Mouse (Mus musculus): ENCODE measurements around the gene Amdhd2. TPM values are rescaled to one million over a fixed set of nuclear protein-coding genes. Genes with fewer than 3 reads are reported as not detected.
"Not testable (repeated sequence)": the region's sequence is repeated elsewhere in the genome, so short reads cannot be mapped to it uniquely, and the experiment has no call there.

The Amdhd2 gene
- total RNA-seq, 1 experiment from 2014 or later = 45.5 TPM

DNA sequence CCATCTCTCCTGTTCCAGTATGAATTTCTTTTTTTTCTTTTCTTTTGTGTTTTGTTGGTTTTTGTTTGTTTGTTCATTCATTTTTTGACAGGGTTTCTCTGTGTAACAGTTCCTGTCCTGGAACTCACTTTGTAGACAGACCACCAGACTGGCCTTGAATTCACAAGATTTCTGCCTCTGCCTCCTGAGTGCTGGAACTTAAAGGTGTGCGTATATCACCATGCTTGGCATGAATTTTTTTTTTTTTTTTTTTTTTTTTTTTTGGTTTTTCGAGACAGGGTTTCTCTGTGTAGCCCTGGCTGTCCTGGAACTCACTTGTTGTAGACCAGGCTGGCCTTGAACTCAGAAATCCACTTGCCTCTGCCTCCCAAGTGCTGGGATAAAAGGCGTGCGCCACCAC is 34.3 kb downstream of the Amdhd2 start:
- ATAC-seq (ENCODE audit: extremely low read depth, insufficient number of reproducible peaks, low FRiP score, poor library complexity, severe bottlenecking) = not testable (repeated sequence)

DNA sequence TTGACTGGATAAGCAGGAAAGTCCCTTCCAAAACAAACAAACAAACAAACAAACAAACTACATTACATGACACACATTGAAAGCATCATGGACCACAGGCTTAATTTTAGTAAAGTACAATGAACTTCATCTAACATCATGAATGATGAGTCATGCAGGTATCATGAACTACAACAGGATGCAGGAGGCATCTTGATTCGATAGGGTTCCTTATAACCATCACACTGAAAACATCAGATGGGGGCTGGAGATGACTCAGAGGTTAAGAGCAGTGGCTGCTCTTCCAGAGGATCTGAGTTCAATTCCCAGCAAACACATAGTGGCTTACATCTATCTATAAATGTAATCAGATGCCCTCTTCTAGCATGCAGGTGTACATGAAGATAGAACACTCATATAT is 36.0 kb downstream of the Amdhd2 start:
- no peak for ATAC-seq (ENCODE audit: extremely low read depth, insufficient number of reproducible peaks, low FRiP score, poor library complexity, severe bottlenecking)

DNA sequence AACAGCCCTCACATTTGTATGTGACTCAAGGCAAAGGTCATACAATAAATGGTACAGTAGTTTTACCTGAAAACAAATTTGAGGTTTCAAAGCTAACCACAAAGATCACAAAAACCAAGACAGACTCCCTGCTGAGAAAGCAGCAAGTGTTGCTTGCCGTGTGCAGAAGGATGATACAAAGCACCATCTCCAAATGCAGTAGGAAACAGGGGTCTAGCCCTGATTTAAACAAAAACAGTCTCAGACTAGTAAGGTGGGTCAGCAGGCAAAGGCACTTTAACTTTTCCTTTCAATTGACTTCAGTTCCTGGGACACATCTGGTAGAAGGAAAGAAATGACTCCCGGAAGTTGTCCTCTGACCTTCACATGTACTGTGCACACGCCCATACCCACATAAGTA is 36.8 kb downstream of the Amdhd2 start:
- ATAC-seq (ENCODE audit: extremely low read depth, insufficient number of reproducible peaks, low FRiP score, poor library complexity, severe bottlenecking) = no peak

DNA sequence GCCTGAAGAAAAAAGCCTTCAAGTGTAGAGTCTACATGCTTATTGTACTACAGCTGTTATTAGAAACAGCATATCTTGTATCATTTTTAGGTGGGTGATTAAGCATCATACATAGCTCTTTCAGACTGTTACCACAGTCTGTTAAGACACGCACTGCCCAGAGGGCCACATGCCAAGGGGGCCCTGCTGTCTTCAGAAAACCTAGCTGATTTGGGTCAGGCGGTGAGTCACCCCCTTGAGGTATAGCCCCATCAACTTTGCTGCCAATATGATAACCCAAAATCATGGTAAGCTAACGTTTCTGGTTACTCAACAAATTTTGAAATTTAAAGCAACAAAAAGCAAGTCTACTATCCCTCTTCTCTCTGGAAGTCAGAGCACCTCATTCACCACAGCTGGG is 44.1 kb downstream of the Amdhd2 start:
- ATAC-seq (ENCODE audit: extremely low read depth, insufficient number of reproducible peaks, low FRiP score, poor library complexity, severe bottlenecking) = no peak

DNA sequence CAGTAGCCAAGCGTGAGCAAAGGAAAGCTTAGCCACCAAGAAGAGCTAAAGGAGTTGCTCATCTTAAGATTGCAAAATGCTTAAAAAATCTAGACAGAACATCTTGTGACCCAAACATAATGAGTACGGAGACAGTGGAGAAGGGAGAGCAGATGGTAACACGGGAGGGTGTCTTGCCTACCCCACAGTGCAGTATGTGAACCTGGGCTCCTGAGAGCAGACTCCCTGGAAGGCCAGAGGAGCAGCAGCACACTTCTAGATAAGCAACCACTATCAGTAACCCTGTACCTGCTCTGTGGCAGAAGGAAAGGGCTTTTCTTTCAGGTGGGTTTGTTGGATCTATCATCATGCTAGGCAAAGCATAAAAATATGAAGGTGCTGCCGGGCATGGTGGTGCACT is 50.5 kb downstream of the Amdhd2 start:
- no peak for ATAC-seq (ENCODE audit: extremely low read depth, insufficient number of reproducible peaks, low FRiP score, poor library complexity, severe bottlenecking)

DNA sequence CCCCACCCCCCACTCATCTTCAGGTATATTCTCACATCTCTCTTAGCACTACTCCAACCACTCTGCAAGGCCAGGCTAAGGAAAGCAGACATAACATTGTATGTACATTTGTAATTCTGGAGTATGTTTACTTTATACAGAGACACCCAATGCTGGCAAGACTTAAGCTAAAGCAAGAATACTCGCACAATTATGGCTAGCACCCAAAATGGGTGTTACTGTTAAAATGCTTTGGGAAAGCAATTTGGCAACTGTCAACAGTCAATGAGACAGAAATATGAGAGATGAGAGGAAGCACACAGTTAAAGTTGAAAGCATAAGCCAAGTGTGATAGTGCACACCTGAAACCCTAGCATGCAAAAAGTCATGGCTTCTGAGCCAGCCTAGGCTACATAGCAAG is 52.3 kb downstream of the Amdhd2 start:
- ATAC-seq (ENCODE audit: extremely low read depth, insufficient number of reproducible peaks, low FRiP score, poor library complexity, severe bottlenecking) = no peak

DNA sequence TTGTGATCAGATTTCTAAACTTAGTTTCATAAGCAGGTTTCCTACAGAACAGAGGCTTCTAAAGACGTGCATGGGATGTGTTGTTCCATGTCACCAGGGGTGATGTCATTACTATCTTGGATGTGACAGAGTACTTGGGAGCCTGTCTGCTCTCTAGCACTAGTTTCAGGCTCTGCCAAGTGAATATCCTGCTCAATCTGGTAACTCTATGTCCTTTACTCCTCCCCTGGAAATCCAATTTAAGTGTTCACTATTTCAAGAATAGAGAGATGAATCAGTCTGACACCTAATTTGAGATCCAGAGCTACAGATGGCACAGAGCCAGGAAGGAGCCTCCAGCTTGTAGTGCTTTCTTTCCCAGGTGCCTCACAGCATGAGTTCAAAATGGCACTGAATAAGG is 54.7 kb downstream of the Amdhd2 start:
- no peak for ATAC-seq (ENCODE audit: extremely low read depth, insufficient number of reproducible peaks, low FRiP score, poor library complexity, severe bottlenecking)

Other genes starting within 250 kb of the Amdhd2 start
- not detected in 2 replicates for gene Dcpp3, start 246.3 kb downstream of the Amdhd2 start, total RNA-seq (2017)
- not detected in 2 replicates for gene Sbp, start 222.1 kb downstream of the Amdhd2 start, total RNA-seq (2017)
- gene Sbpl, start 208.5 kb downstream of the Amdhd2 start, total RNA-seq (2017) = not detected in 2 replicates
- not detected in 2 replicates for gene Prss30, start 183.2 kb downstream of the Amdhd2 start, total RNA-seq (2017)
- gene Prss22, start 165.7 kb downstream of the Amdhd2 start, total RNA-seq (2017) = 3.2 and 3.7 TPM in 2 replicates
- 3.7 and 4.9 TPM in 2 replicates for gene Prss27, start 125.6 kb downstream of the Amdhd2 start, total RNA-seq (2017)
- gene Kctd5, start 90.3 kb downstream of the Amdhd2 start, total RNA-seq (2017) = 16.0 and 18.2 TPM in 2 replicates
- gene Pdpk1, start 12.8 kb downstream of the Amdhd2 start, total RNA-seq (2017) = 57.5 and 63.3 TPM in 2 replicates
- gene Atp6v0c, start 5.9 kb upstream of the Amdhd2 start, total RNA-seq (2017) = 98.2 and 104 TPM in 2 replicates
- 0.35 and 0.37 TPM in 2 replicates for gene Tbc1d24, start 41.8 kb upstream of the Amdhd2 start, total RNA-seq (2017)
- not detected in 2 replicates for gene Ntn3, start 45.8 kb upstream of the Amdhd2 start, total RNA-seq (2017)
- 5.6 and 8.8 TPM in 2 replicates for gene Tedc2, start 57.1 kb upstream of the Amdhd2 start, total RNA-seq (2017)
- gene Ccnf, start 87.7 kb upstream of the Amdhd2 start, total RNA-seq (2017) = 2.5 and 3.0 TPM in 2 replicates
- 0.23 TPM in 1 of 2 replicates, not detected in the other for gene Abca17, start 187.3 kb upstream of the Amdhd2 start, total RNA-seq (2017)
- gene Abca3, start 188.2 kb upstream of the Amdhd2 start, total RNA-seq (2017) = 29.5 and 31.3 TPM in 2 replicates

Measured in neutrophil, adult 5-6 weeks (primary cell).